Mouse (Mus musculus): ENCODE measurements around the gene Dclre1a.
A peak's percentile ranks its signal among the peaks of the same experiment; 100 is the strongest.

The Dclre1a gene

GRCm38 (mm10) chr19:56484630-56485375 is 63.2 kb downstream of the Dclre1a start:
- peak; percentile 42 for DNase-seq (ENCODE audit: inconsistent ontology term)

All from Muller cell, postnatal 12 days (primary cell).